Mouse (Mus musculus): ENCODE data around the gene Atp5j2. TPM values are rescaled to one million over a fixed set of nuclear protein-coding genes. Genes with fewer than 3 reads are reported as not detected.

The Atp5j2 gene
- total and polyA plus RNA-seq, 2 experiments from 2014 or later: 139 to 634 TPM

DNA sequence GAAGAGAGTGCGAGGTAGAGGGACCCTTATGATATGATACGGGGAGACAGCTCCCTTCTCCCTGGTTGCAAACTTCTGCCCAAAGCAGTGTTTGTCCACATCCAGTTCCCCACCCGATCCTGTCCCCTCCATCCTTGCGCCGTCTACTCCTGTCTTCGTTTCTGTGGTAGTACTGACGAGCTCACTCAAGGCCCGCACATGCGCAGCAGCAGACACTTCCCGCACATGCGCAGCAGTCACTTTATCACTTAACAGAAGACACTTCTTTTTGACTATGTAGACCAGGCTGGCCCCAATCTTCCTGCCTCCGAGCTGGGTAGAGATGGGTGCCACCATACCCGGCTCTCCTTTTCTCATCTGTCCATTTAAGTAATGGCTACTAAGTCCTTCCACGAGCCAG, 30.5 kb downstream of the Atp5j2 start:
- Histone ChIP-seq H3K4me3 (ENCODE audit: low read depth, low read length) (no peak overlapping the region), H3K4me2 (ENCODE audit: low read depth, low read length, poor library complexity, severe bottlenecking) (no peak overlapping the region), H3K4me1 (ENCODE audit: insufficient read depth, low read length) (peaks cover 4% of the 10 kb centered on the region; the same call in 1 of the 2 replicates), H3K9me3 (ENCODE audit: low read length) (no peaks in the 10 kb centered on the region), H3K36me3 (ENCODE audit: insufficient read depth, low read length) (peaks cover 54% of the 10 kb centered on the region), H3K27me3 (ENCODE audit: insufficient read depth, low read length) (no peaks in the 10 kb centered on the region), H3K27ac (ENCODE audit: low read depth, low read length) (no peak overlapping the region), H3K9ac (replicated peaks; ENCODE audit: low read length, poor library complexity, severe bottlenecking) (no peak overlapping the region)
- ATAC-seq (ENCODE audit: low FRiP score) (no peak), DNase-seq (ENCODE audit: low spot score) (no peak)
- 96% methylated on average over 14 of the region's 14 CpGs for WGBS
- no peak for TF ChIP-seq CTCF (IDR thresholded peaks at IDR 0.05)

DNA sequence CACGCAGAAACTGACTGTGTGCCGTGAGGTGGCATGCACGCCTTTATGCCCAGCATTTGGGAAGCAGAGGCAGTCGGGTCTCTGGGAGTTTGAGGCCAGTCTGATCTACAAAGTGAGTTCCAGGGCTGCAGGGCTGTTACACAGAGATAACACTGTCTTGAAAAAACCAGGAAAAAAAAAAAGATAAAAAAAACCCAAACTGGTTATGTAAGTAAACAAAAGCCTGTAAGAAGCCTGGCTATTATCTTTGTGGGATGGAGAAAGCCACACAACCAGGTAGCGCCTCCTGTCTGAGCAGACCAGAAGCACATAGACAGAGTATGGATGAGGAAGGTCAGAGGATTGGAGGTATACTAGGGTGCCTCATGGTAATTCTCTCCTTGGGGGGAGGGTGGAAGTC, 39.2 kb downstream of the Atp5j2 start:
- ATAC-seq (ENCODE audit: low FRiP score) (no peak), DNase-seq (ENCODE audit: low spot score) (no peak)
- no peaks in the 10 kb centered on the region for H3K27me3 ChIP-seq (ENCODE audit: insufficient read depth, low read length)
- H3K36me3 ChIP-seq (ENCODE audit: insufficient read depth, low read length): peaks cover 78% of the 10 kb centered on the region
- H3K9ac ChIP-seq (replicated peaks; ENCODE audit: low read length, poor library complexity, severe bottlenecking): no peak overlapping the region
- TF ChIP-seq CTCF (IDR thresholded peaks at IDR 0.05): no peak; the same call in 1 of the 2 replicates
- H3K4me3 ChIP-seq (ENCODE audit: low read depth, low read length): no peak overlapping the region
- no peaks in the 10 kb centered on the region for H3K9me3 ChIP-seq (ENCODE audit: low read length)
- H3K4me2 ChIP-seq (ENCODE audit: low read depth, low read length, poor library complexity, severe bottlenecking): no peak overlapping the region
- H3K4me1 ChIP-seq (ENCODE audit: insufficient read depth, low read length): no peaks in the 10 kb centered on the region
- 95% methylated on average over 5 of the region's 5 CpGs for WGBS
- H3K27ac ChIP-seq (ENCODE audit: low read depth, low read length): no peak overlapping the region

DNA sequence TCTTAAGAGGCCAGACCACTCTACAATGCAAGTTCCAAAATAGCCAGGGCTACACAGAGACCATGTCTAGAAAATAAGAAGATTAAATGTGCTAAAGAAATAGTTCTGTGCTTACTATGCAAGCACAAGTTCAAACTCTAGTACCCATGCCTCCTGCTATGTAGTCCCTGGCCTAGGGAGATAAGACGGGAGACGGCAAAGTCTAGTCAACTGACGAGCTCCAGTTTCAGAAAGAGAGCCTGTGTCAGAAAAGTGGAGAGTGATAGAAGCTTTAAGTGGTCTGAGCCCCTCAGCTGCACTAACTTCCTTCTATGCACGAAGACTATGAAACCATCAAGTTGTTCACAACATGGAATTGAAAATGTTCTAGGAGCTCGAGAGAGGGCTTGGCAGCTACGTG, 42.6 kb downstream of the Atp5j2 start:
- ATAC-seq (ENCODE audit: low FRiP score): no peak
- Histone ChIP-seq H3K4me3 (ENCODE audit: low read depth, low read length) (no peak overlapping the region), H3K27ac (ENCODE audit: low read depth, low read length) (no peak overlapping the region), H3K4me2 (ENCODE audit: low read depth, low read length, poor library complexity, severe bottlenecking) (no peak overlapping the region), H3K36me3 (ENCODE audit: insufficient read depth, low read length) (peaks cover 85% of the 10 kb centered on the region), H3K9me3 (ENCODE audit: low read length) (no peaks in the 10 kb centered on the region), H3K27me3 (ENCODE audit: insufficient read depth, low read length) (no peaks in the 10 kb centered on the region), H3K9ac (replicated peaks; ENCODE audit: low read length, poor library complexity, severe bottlenecking) (no peak overlapping the region), H3K4me1 (ENCODE audit: insufficient read depth, low read length) (no peaks in the 10 kb centered on the region)
- 94% methylated on average over 6 of the region's 6 CpGs for WGBS
- no peak for DNase-seq (ENCODE audit: low spot score)
- TF ChIP-seq CTCF (IDR thresholded peaks at IDR 0.05): no peak

DNA sequence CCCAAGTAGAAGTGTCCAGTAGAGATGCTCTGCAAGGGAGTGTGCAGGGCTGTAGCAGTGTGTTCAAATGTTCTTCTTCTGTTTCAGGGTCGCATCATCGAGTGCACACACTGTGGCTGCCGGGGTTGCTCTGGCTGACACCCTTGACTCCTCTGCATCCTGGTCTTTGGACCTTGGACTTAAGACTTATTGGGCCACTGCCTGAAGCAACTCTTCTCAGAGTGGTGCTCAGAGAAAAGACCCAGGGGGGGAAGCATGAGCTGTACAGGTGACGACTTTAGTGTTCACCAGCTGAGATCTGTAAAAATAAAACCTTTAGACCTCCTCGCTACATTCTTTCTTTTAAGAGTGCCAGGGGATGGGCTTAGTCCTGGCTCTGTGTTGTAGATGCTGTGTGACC, 44.1 kb downstream of the Atp5j2 start:
- no peaks in the 10 kb centered on the region for H3K9me3 ChIP-seq (ENCODE audit: low read length)
- DNase-seq (ENCODE audit: low spot score) (no peak), ATAC-seq (ENCODE audit: low FRiP score) (no peak)
- H3K9ac ChIP-seq (replicated peaks; ENCODE audit: low read length, poor library complexity, severe bottlenecking): no peak overlapping the region
- H3K36me3 ChIP-seq (ENCODE audit: insufficient read depth, low read length): peaks cover 78% of the 10 kb centered on the region
- H3K27me3 ChIP-seq (ENCODE audit: insufficient read depth, low read length): no peaks in the 10 kb centered on the region
- H3K27ac ChIP-seq (ENCODE audit: low read depth, low read length): no peak overlapping the region
- H3K4me2 ChIP-seq (ENCODE audit: low read depth, low read length, poor library complexity, severe bottlenecking): no peak overlapping the region
- TF ChIP-seq CTCF (IDR thresholded peaks at IDR 0.05): no peak
- H3K4me1 ChIP-seq (ENCODE audit: insufficient read depth, low read length): no peaks in the 10 kb centered on the region
- WGBS: 94% methylated on average over 5 of the region's 5 CpGs
- no peak overlapping the region for H3K4me3 ChIP-seq (ENCODE audit: low read depth, low read length)

DNA sequence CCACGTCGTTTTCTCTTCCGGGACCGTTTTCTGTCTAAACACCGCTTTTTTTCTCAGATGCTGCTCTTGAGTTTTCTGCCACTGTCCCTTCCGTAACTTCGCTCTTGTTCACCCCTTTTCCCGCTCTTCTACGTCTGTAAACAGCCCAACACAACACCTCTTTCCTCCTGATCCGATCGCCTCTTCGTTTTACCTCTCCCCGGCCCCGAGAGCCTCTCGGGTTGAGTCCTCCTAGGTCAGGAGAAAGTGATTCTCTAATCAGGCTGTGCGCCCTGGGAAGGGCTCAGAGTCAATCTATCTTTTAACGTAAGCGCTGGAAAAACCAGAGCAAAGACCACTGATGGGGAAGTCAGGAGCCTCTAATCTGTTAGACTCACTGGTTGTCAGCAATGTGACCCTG, 51.3 kb downstream of the Atp5j2 start:
- peak overlapping the region; percentile 91 for H3K4me3 ChIP-seq (ENCODE audit: low read depth, low read length)
- H3K27ac ChIP-seq (ENCODE audit: low read depth, low read length): peak overlapping the region; percentile 89
- peak overlapping the region; percentile 92 for H3K4me2 ChIP-seq (ENCODE audit: low read depth, low read length, poor library complexity, severe bottlenecking)
- no peaks in the 10 kb centered on the region for H3K27me3 ChIP-seq (ENCODE audit: insufficient read depth, low read length)
- no peak for TF ChIP-seq CTCF (IDR thresholded peaks at IDR 0.05)
- peaks cover 29% of the 10 kb centered on the region for H3K36me3 ChIP-seq (ENCODE audit: insufficient read depth, low read length)
- WGBS: under 1% methylated on average over 18 of the region's 18 CpGs
- peaks cover 5% of the 10 kb centered on the region; the same call in 1 of the 2 replicates for H3K4me1 ChIP-seq (ENCODE audit: insufficient read depth, low read length)
- no peaks in the 10 kb centered on the region for H3K9me3 ChIP-seq (ENCODE audit: low read length)
- ATAC-seq (ENCODE audit: low FRiP score): no peak
- no peak for DNase-seq (ENCODE audit: low spot score)
- H3K9ac ChIP-seq (replicated peaks; ENCODE audit: low read length, poor library complexity, severe bottlenecking): peak overlapping the region; percentile 88

DNA sequence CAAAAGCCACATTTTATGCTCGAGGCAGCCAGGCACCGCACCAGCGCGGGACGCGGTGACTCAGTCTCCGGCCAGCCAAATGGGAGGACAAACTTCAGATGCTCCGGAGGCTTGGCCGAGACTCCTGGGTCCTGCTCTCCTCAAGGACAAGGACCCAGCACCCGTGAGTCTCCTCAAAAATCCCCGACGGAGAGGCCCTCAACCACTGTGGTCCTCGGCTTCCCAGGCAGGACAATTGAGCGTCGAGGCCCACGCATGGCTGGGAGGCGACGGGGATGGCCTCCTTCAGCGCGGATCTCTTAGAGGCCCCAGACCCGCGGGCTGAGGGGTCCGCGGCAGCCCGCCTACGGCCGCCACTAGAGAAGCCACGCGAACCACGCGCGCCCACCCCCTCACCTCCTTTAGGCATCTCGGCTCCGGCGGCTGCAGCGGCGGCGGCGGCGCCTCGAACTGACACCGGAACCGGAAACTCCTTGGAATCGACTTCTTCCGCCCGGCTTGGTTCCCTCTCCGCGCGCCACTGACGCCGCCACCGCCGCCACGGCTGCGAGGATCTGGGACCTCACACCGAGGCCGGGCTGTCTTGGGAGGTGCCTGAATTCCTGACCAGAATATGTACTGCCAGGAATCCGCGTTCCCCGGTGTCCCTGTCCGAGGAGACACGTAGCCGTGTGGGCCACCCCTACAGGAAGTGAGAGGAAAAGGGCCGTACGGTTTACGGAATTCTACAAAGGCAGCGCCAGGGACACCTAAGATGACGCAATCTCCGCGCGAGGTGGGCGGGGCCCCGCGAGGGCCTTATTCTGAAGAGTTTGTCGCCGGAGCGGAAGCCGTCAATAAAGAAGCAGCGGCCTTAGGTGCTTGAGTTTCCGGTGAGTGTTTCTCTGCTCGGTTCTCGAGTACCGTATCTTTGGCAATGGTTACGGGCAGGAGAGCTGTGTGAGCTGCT, 52.0 kb downstream of the Atp5j2 start, which contains the start of the genes Pdap1 and Bud31:
Gene Pdap1, minus strand, starts transcription at position 668 of the 949 bp plus-strand sequence.
Gene Bud31, plus strand, starts transcription at position 792 of the 949 bp plus-strand sequence.
- H3K27ac ChIP-seq (ENCODE audit: low read depth, low read length): peak within 1 kb of the TSS; percentile 89
- H3K27me3 ChIP-seq (ENCODE audit: insufficient read depth, low read length): no peaks in the 10 kb centered on the region
- H3K9ac ChIP-seq (replicated peaks; ENCODE audit: low read length, poor library complexity, severe bottlenecking): peak within 1 kb of the TSS; percentile 88
- H3K4me2 ChIP-seq (ENCODE audit: low read depth, low read length, poor library complexity, severe bottlenecking): peak within 1 kb of the TSS; percentile 92
- peaks cover 5% of the 10 kb centered on the region; the same call in 1 of the 2 replicates for H3K4me1 ChIP-seq (ENCODE audit: insufficient read depth, low read length)
- H3K36me3 ChIP-seq (ENCODE audit: insufficient read depth, low read length): peaks cover 30% of the 10 kb centered on the region
- under 1% methylated on average over 78 of the region's 84 CpGs for WGBS
- H3K9me3 ChIP-seq (ENCODE audit: low read length): no peaks in the 10 kb centered on the region
- ATAC-seq (ENCODE audit: low FRiP score): peak; percentile 93
- peak; percentile 33; the same call in 1 of the 2 replicates for TF ChIP-seq CTCF (IDR thresholded peaks at IDR 0.05)
- peak; percentile 95 for DNase-seq (ENCODE audit: low spot score)
- peak within 1 kb of the TSS; percentile 91 for H3K4me3 ChIP-seq (ENCODE audit: low read depth, low read length)

Measured in midbrain, postnatal 0 days (tissue).